Mouse (Mus musculus) CD4-positive helper T cell, adult 2 months (primary cell): Measurements from ENCODE around the gene Ncoa7.
"Not testable (repeated sequence)": the region's sequence is repeated elsewhere in the genome, so short reads cannot be mapped to it uniquely, and the experiment has no call there.

ENCODE experiments used
- DNase-seq: peaks from one replicate; pipeline ENCODE4 v3.0.0-alpha.2; 2012; ENCODE audit warnings: low read depth, missing footprints, low spot score

The Ncoa7 gene

GRCm38 (mm10) chr10:30674825-30675224, 128.3 kb downstream of the Ncoa7 start:
- no peak for DNase-seq

- no peak for DNase-seq
Measured at GRCm38 (mm10) chr10:30666580-30666979, 136.5 kb downstream of the Ncoa7 start.

GRCm38 (mm10) chr10:30660564-30661328, 142.4 kb downstream of the Ncoa7 start:
- DNase-seq, result peak; percentile 56

GRCm38 (mm10) chr10:30655655-30656054, 147.5 kb downstream of the Ncoa7 start:
- peak; percentile 88 for DNase-seq

GRCm38 (mm10) chr10:30647681-30648080, 155.4 kb downstream of the Ncoa7 start:
- DNase-seq, result no peak

DNA sequence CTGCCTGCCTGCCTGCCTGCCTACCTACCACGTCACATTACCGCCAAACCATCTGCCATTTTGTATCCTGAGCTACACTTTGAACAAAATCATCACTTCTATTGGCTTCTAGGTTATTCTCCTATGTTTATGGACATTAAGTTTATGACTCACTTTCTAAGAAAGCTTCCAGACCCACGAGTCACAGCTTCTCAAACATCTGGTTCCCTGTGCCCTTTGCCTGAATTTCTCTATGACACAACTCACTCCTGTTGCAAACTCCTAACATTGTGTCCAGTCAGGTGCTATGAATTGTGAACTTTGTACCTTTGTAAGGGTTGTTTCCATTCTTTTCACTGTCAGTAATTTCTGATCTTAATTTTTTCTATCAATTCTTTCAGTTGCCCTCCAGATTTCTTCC, 164.9 kb downstream of the Ncoa7 start:
- DNase-seq, result no peak

DNA sequence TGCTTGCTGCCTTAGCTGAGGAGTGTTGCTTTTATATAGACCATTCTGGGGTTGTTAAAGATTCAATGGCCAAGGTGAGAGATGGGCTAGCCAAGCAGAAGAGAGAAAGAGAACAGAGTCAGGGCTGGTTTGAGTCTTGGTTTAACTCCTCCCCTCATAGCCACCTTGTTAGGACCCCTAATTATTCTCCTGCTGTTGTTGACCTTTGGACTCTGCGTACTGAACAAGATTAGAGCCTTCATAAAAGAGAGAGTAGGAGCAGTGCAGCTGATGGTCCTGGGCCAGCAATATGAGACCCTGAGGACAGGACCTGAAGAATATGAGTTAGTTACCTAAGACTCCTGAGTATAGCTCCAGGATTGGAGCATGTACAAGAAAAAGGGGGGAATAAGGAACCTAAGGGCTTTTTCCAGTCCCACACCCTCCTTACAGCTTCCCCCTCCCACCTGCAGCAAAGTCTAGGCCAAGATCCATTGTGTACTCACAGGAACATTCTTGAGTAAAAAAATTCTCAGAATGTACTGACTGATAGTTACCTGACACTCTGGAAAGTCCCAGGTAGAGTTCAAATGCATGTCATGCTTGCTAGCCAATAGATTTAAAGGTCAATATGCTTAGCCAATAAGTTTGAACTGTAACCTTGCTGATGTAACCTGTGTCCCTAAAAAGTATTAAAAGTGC, 166.5 kb downstream of the Ncoa7 start:
- DNase-seq, result not testable (repeated sequence)

- no peak for DNase-seq
Measured at GRCm38 (mm10) chr10:30632718-30633117, 170.4 kb downstream of the Ncoa7 start.

DNA sequence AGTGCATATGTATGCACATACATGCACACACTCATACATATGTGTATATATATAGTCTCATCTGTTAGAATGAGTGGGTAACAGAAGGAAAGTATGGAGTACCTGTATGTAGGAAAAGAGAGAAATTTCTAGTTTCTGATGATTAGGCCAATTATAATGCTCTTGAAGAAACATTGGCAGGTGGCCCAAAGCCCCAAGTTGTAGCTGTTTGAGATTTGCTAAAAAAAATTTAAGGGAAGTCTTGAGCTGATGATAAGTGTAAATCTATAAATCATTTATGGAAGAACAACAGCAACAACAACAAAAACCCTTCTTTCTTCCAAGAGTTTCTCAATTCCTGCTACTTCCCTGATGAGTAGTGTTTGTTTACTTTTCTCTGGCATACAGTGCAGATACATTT, 173.1 kb downstream of the Ncoa7 start:
- no peak for DNase-seq

GRCm38 (mm10) chr10:30629513-30629912, 173.6 kb downstream of the Ncoa7 start, which contains the start of gene Hint3:
Gene Hint3, minus strand, starts transcription at chr10:30629632.
- DNase-seq, result no peak

DNA sequence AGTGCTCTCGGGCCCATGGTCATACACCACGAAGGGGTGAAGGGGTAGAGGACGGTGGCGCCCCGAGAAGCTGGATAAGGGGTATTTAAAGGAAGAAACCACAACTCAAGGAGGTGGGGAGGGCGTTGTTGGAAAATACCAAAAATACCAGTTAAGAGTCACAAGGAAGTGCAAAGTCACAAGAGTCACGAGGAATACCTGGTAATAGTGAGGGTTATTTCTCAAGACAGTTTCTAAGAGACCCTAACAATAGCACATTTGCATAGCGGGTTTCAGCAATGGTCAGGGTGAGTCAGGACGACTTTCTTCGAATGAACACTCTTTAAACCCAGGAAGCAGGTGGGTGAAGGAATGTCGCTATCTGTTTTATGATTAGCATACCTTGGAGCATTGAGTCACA, 174.7 kb downstream of the Ncoa7 start:
- not testable (repeated sequence) for DNase-seq

DNA sequence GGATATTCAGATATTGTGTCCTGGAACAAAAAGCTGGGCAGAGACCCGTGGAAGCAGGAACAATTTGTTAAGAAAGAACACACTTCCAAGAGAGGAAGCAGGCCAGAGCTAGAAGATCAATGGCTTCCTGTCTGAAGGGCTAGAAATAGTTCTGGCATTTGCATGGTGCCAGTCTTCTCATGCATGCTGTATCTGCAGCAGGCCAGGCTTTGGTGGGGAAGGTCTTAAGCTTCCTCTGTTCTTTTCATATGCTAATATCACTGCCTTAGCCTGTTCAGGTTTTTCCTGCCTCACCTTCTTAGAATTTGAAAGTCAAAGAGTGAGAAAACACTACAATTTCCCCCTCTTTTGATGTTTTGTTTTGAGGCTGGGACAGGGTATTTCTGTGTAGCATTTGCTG, 175.6 kb downstream of the Ncoa7 start:
- DNase-seq, result peak; percentile 17

- DNase-seq, result no peak
Measured at GRCm38 (mm10) chr10:30624161-30625019, 178.7 kb downstream of the Ncoa7 start.

- peak; percentile 60 for DNase-seq
Measured at GRCm38 (mm10) chr10:30622928-30623327, 180.2 kb downstream of the Ncoa7 start.

- DNase-seq, result no peak
Measured at GRCm38 (mm10) chr10:30618918-30619210, 184.3 kb downstream of the Ncoa7 start.

DNA sequence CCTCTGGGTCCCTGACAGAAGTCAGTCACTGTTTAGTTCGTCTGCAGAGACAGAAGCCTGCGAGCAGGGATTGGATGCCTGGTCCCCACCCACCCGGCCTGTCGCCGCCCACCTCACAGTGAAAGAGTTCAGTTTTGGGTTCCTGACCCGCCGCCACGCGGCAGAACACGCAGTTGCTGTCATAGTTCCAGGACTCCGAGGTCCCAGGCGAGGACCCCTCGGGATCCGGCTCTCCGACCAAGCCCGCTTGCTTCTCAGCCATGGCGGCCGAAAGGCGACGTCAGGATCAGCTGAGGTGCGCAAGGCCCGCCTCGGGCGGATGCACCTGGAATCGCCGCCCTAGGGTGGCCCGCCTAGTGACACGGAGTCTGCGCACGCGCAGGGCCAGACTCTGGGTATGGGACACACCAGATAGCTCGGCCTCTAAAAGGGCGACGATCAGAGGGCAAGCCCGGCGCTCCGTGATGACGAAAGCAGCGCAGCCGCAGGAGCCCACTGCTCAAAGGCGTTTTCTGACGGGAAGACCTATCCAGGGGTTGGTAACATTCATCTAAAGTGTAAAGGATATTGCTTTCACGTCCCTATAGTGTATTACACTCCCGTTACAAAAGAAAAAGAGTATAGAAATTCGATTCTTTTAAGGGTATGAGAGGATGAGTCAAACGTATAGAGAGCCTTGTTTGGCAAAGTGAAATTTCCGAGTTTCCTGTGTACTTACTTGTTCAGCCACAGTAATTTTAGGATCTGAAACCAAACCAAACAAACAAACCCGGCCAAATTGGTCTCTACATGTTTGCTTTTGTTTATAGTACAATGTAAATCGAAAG, 184.8 kb downstream of the Ncoa7 start:
- peak; percentile 99 for DNase-seq

- DNase-seq, result no peak
Measured at GRCm38 (mm10) chr10:30613039-30613438, 190.1 kb downstream of the Ncoa7 start.

GRCm38 (mm10) chr10:30609614-30610013, 193.5 kb downstream of the Ncoa7 start:
- DNase-seq, result no peak

DNA sequence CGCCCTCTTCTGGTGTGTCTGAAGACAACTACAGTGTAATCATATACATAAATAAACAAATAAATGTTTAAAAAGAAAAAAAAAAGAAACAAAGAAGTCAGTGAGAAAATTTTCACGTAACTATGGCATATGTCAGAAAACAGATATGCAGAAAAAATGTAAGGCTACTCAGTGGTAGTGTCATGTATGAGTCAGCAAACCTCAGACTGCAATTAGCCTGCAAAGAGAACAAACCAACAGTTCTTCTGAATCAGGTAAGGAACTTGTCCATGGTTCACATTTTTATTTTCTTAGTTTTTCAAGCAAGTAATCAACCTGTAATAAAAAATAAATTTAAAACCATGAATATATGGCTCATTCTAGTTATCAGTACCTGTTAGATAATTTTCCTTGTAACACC, 195.0 kb downstream of the Ncoa7 start:
- DNase-seq, result no peak

GRCm38 (mm10) chr10:30600542-30600966, 202.6 kb downstream of the Ncoa7 start, which contains the start of gene Trmt11:
Gene Trmt11, minus strand, starts transcription at chr10:30600749.
- peak; percentile 86 for DNase-seq

- DNase-seq, result no peak
Measured at GRCm38 (mm10) chr10:30600094-30600534, 203.0 kb downstream of the Ncoa7 start.
